22 mouse cellular contexts compared by ENCODE assay signal in genomic region chr13:58283466-58283865, GRCm38 (mm10).
"Had no signal": no experiment of that assay in that cellular context is flagged by ENCODE, and none has a peak within 500 bp of the region (broad histone marks: within the 10 kb centered on the region; RNA-seq: fewer than 3 reads in every experiment).

No protein-coding gene starts in this region.

- H3K9ac ChIP-seq: intestine, embryonic 15.5 days; limb, embryonic 13.5 days; liver, embryonic 12.5 days; liver, embryonic 15.5 days; lung, embryonic 15.5 days; midbrain, embryonic 13.5 days; neural tube, embryonic 13.5 days had no signal

- H3K36me3 ChIP-seq: intestine, embryonic 15.5 days; limb, embryonic 10.5 days; limb, embryonic 13.5 days; liver, embryonic 12.5 days; liver, embryonic 15.5 days; lung, embryonic 15.5 days; midbrain, embryonic 10.5 days; midbrain, embryonic 13.5 days; neural tube, embryonic 13.5 days had no signal

- H3K4me2 ChIP-seq: intestine, embryonic 15.5 days; limb, embryonic 13.5 days; liver, embryonic 12.5 days; liver, embryonic 15.5 days; lung, embryonic 15.5 days; midbrain, embryonic 13.5 days; neural tube, embryonic 13.5 days had no signal

- H3K27me3 ChIP-seq: intestine, embryonic 15.5 days; limb, embryonic 13.5 days; lung, embryonic 15.5 days; midbrain, embryonic 13.5 days; neural tube, embryonic 13.5 days had no signal

- H3K9me3 ChIP-seq: intestine, embryonic 15.5 days; limb, embryonic 10.5 days; limb, embryonic 13.5 days; liver, embryonic 12.5 days; liver, embryonic 15.5 days; lung, embryonic 15.5 days; midbrain, embryonic 10.5 days; midbrain, embryonic 13.5 days; neural tube, embryonic 13.5 days had no signal

- DNase-seq: layer of hippocampus, adult 9-11 months; liver; lung, adult 18-20 months; lung, postnatal 10 days; lung, postnatal 36 days; retina, postnatal 1 day; thymus, adult 18-20 months; thymus, postnatal 36 days had no signal

- ATAC-seq: intestine, embryonic 15.5 days; liver, embryonic 12.5 days; midbrain, embryonic 13.5 days; midbrain, embryonic 16.5 days had no signal

- H3K27ac ChIP-seq: intestine, embryonic 15.5 days; layer of hippocampus, adult 2 months; limb, embryonic 10.5 days; limb, embryonic 13.5 days; liver, embryonic 12.5 days; liver, embryonic 15.5 days; lung, embryonic 15.5 days; midbrain, embryonic 10.5 days; midbrain, embryonic 13.5 days; neural tube, embryonic 13.5 days; stomach, postnatal 0 days had no signal

- H3K4me1 ChIP-seq: intestine, embryonic 15.5 days; limb, embryonic 10.5 days; limb, embryonic 13.5 days; liver, embryonic 12.5 days; liver, embryonic 15.5 days; lung, embryonic 15.5 days; midbrain, embryonic 10.5 days; midbrain, embryonic 13.5 days; neural tube, embryonic 13.5 days had no signal

- H3K4me3 ChIP-seq: intestine, embryonic 15.5 days; layer of hippocampus, adult 2 months; limb, embryonic 10.5 days; limb, embryonic 13.5 days; liver, embryonic 12.5 days; liver, embryonic 15.5 days; lung, embryonic 15.5 days; megakaryocyte, embryonic 14.5 days; midbrain, embryonic 10.5 days; midbrain, embryonic 13.5 days; myocyte; neural tube, embryonic 13.5 days had no signal
